Mouse (Mus musculus) liver, embryonic 16.5 days (tissue): Measurements from ENCODE around the gene Zranb1. TPM values are rescaled to one million over a fixed set of nuclear protein-coding genes. Genes with fewer than 3 reads are reported as not detected.

Source experiments
- ATAC-seq: fragments of 200-750 bp; cut with Nextera tagmentation; 2 replicates; pipeline ENCODE4 v1.8.0; 2017; ENCODE audit warnings: low read depth, mild to moderate bottlenecking, moderate number of reproducible peaks, moderate library complexity
- H3K27ac ChIP-seq: fragments of 300-500 bp; sonication (generic); 2 replicates; pipeline ENCODE4 v1.5.1; 2014; ENCODE audit warnings: mild to moderate bottlenecking, low read length
- H3K27me3 ChIP-seq: fragments of 300-500 bp; sonication (generic); 2 replicates; pipeline ENCODE4 v1.6.1; 2014; ENCODE audit warnings: low read depth, low read length, mixed read lengths; ENCODE audit not compliant: control insufficient read depth, insufficient read depth
- H3K36me3 ChIP-seq: fragments of 300-500 bp; sonication (generic); 2 replicates; pipeline ENCODE4 v1.6.1; 2014; ENCODE audit warnings: mild to moderate bottlenecking; ENCODE audit not compliant: control insufficient read depth, insufficient read depth
- H3K4me1 ChIP-seq: fragments of 300-500 bp; sonication (generic); 2 replicates; pipeline ENCODE4 v1.6.1; 2014; ENCODE audit warnings: low read depth, low read length, mixed read lengths; ENCODE audit not compliant: control insufficient read depth
- H3K4me2 ChIP-seq: fragments of 300-500 bp; sonication (generic); 2 replicates; pipeline ENCODE4 v1.6.1; 2014; ENCODE audit warnings: low read depth, low read length, mixed read lengths
- H3K4me3 ChIP-seq: fragments of 300-500 bp; sonication (generic); 2 replicates; pipeline ENCODE4 v1.5.1; 2014; ENCODE audit warnings: low read depth, mild to moderate bottlenecking, low read length
- H3K9ac ChIP-seq: fragments of 300-500 bp; sonication (generic); 2 replicates; pipeline ENCODE4 v1.6.1; 2014; ENCODE audit warnings: low read depth, low read length
- H3K9me3 ChIP-seq: fragments of 300-500 bp; sonication (generic); replicated peaks from 2 replicates; pipeline ENCODE4 v1.6.1; 2016; ENCODE audit warnings: low read length; ENCODE audit not compliant: control insufficient read depth
- WGBS: fragments of 180-500 bp; shearing (Covaris S2); extraction: QIAGEN DNeasy Blood & Tissue Kit; methylation state at CpG from one replicate; pipeline ENCODE4 v1.1.7; 2014; ENCODE audit not compliant: insufficient replicate concordance; 5-methylcytosine and 5-hydroxymethylcytosine counted together
- polyA plus RNA-seq: library from polyadenylated mRNA; unstranded; fragments of >200 nt; fragmentation: Nextera tagmentation; extraction: Ambion mirVana; gene quantifications from 2 replicates; pipeline ENCODE4 v1.2.1, GENCODE M21; 2015

The Zranb1 gene
- polyA plus RNA-seq, 1 experiment from 2014 or later = 5.6 TPM

DNA sequence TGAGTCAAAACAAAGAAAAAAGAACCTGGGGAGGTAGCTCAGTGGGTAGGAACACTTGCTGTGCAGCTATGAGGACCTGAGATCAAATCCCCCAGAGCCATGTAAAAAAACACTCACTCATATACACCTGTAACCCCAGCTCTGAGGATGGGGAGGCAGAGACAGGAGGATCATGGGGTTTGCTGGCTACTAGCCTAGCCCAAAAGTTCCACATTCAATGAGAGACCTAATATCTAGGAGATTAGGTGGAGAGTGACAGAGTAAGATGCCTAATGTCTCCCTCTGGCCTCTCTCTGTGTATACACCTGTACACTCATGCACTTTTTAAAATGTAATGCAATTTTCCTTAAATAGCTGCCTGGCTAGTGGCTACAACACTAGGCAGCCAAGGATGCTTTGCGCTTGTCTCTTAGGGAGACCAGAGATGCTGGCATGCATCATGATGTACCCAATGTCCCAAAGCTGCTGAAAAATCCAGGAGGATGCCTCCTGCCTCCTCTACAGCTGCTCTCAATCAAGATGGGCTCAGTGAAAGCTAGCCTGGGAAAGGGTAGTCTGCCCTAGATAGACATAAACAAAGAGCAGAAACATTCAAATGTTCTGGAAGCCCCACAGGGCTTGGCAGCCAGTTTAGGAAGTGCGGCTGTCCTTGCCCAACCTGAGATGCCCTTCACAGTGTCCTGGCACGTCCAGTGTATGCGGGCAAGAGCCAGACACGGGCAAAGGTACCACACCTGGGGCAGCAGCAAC is 39.2 kb upstream of the Zranb1 start:
- Histone ChIP-seq H3K9ac (no peak overlapping the region), H3K4me2 (no peak overlapping the region), H3K27me3 (no peaks in the 10 kb centered on the region), H3K4me1 (peaks cover 3% of the 10 kb centered on the region), H3K4me3 (no peak overlapping the region), H3K9me3 (no peaks in the 10 kb centered on the region), H3K27ac (no peak overlapping the region), H3K36me3 (no peaks in the 10 kb centered on the region)
- no peak for ATAC-seq
- WGBS = 68% methylated on average over 5 of the region's 5 CpGs

DNA sequence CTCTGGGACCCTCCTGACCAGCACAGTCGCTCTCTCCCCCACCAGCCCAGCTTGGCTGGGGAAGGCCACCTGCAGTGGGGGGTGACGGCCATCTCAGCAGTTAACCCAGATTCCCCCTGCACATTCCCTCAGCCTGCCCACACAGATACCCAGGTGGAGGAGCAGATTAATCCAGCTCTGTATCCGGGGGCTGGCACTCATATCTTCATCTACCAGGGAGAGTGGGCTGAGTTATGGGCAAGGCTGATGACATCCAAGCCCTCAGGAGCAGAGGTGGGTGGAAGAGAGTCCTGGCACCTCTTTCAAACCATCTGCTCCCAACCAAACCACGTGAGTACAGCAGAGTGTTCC is 38.7 kb upstream of the Zranb1 start:
- Histone ChIP-seq H3K27me3 (no peaks in the 10 kb centered on the region), H3K9me3 (no peaks in the 10 kb centered on the region), H3K4me1 (peaks cover 3% of the 10 kb centered on the region), H3K36me3 (no peaks in the 10 kb centered on the region), H3K4me2 (no peak overlapping the region), H3K4me3 (no peak overlapping the region), H3K9ac (no peak overlapping the region), H3K27ac (no peak overlapping the region)
- 35% methylated on average over 4 of the region's 4 CpGs for WGBS
- ATAC-seq = no peak

DNA sequence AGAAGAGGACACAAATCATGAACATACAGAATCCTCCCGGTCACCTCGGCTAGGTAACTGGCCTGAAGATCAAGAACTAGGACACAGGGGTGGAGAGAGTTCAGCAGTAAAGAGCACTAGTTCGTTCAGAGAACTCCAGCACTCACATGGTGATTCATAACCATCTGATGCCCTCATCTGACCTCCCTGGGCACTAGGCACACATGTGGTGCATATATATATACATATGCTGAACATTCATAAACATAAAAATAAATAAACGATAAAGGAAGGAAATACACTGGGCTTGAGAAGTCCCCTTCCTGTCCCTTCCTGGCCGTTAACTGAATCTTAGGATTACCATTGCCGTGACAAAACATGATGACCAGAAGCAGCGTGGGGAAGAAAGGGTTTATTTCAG is 38.1 kb upstream of the Zranb1 start:
- Histone ChIP-seq H3K27ac (no peak overlapping the region), H3K36me3 (no peaks in the 10 kb centered on the region), H3K4me1 (peaks cover 2% of the 10 kb centered on the region), H3K9me3 (no peaks in the 10 kb centered on the region), H3K27me3 (no peaks in the 10 kb centered on the region), H3K9ac (no peak overlapping the region), H3K4me2 (no peak overlapping the region), H3K4me3 (no peak overlapping the region)
- WGBS = 63% methylated on average over 7 of the region's 7 CpGs
- ATAC-seq = no peak

GRCm38 (mm10) chr7:132893336-132893735 is 37.6 kb upstream of the Zranb1 start:
- Histone ChIP-seq H3K9ac (no peak overlapping the region), H3K4me1 (no peaks in the 10 kb centered on the region), H3K27me3 (no peaks in the 10 kb centered on the region), H3K4me3 (no peak overlapping the region), H3K36me3 (no peaks in the 10 kb centered on the region), H3K4me2 (no peak overlapping the region), H3K27ac (no peak overlapping the region), H3K9me3 (no peaks in the 10 kb centered on the region)
- WGBS = 63% methylated on average over 1 of the region's 1 CpGs
- ATAC-seq = no peak

GRCm38 (mm10) chr7:132894841-132895555 is 35.9 kb upstream of the Zranb1 start:
- H3K9ac ChIP-seq = no peak overlapping the region
- no peak overlapping the region for H3K4me2 ChIP-seq
- ATAC-seq = no peak
- H3K36me3 ChIP-seq = no peaks in the 10 kb centered on the region
- no peaks in the 10 kb centered on the region for H3K27me3 ChIP-seq
- 65% methylated on average over 7 of the region's 7 CpGs for whole genome bisulfite sequencing
- H3K4me3 ChIP-seq = no peak overlapping the region
- H3K9me3 ChIP-seq = no peaks in the 10 kb centered on the region
- no peaks in the 10 kb centered on the region for H3K4me1 ChIP-seq
- no peak overlapping the region for H3K27ac ChIP-seq

GRCm38 (mm10) chr7:132896206-132896815 is 34.6 kb upstream of the Zranb1 start:
- ATAC-seq = no peak
- no peak overlapping the region for H3K4me2 ChIP-seq
- no peak overlapping the region for H3K27ac ChIP-seq
- no peaks in the 10 kb centered on the region for H3K9me3 ChIP-seq
- no peak overlapping the region for H3K4me3 ChIP-seq
- H3K36me3 ChIP-seq = no peaks in the 10 kb centered on the region
- H3K27me3 ChIP-seq = no peaks in the 10 kb centered on the region
- H3K9ac ChIP-seq = no peak overlapping the region
- WGBS = 66% methylated on average over 9 of the region's 9 CpGs
- H3K4me1 ChIP-seq = no peaks in the 10 kb centered on the region

DNA sequence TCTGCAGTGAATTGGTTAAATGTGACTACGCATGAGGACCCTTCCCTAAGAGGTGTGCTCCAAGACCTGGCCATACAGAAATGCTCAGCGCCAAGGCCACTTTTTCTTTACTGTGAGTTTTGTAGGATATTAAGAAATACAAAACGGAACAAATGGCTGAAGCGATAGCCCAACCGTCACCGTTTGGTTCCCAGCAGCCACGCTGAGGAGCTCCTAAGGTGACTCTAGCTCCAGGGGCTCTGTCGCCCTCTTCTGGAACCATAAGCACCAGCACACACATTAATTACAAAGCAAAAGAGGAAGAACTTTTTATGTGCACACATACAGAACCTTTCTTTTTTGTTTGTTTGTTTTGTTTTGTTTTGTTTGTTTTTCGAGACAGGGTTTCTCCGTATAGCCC is 33.7 kb upstream of the Zranb1 start:
- Histone ChIP-seq H3K27me3 (no peaks in the 10 kb centered on the region), H3K4me3 (no peak overlapping the region), H3K9ac (no peak overlapping the region), H3K4me2 (no peak overlapping the region), H3K4me1 (no peaks in the 10 kb centered on the region), H3K36me3 (no peaks in the 10 kb centered on the region), H3K27ac (no peak overlapping the region), H3K9me3 (no peaks in the 10 kb centered on the region)
- no peak for ATAC-seq
- WGBS = 75% methylated on average over 10 of the region's 10 CpGs

DNA sequence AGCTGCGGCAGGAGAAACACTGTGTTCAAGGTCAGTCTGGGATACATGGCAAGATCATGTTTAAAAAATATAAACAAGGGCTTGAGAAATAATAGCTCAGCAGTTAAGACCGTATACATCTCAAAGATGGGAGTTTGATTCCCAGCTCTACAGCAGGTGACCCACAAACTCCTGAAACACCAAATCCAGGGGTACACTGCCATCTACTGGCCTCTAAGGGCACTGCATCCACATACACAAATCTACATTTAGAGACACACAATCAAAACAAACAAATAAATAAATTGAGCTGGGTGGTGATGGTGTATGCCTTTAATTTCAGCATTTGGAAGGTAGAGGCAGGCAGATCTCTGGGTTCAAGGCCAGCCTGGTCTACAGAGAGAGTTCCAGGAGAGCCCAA is 32.7 kb upstream of the Zranb1 start:
- WGBS = 66% methylated on average over 2 of the region's 2 CpGs
- no peak overlapping the region for H3K4me3 ChIP-seq
- no peak overlapping the region for H3K9ac ChIP-seq
- no peaks in the 10 kb centered on the region for H3K36me3 ChIP-seq
- no peaks in the 10 kb centered on the region for H3K4me1 ChIP-seq
- H3K27ac ChIP-seq = no peak overlapping the region
- no peak for ATAC-seq
- no peaks in the 10 kb centered on the region for H3K9me3 ChIP-seq
- H3K4me2 ChIP-seq = no peak overlapping the region
- no peaks in the 10 kb centered on the region for H3K27me3 ChIP-seq
